Mouse (Mus musculus) c-Kit-positive CD71-positive TER-119-positive erythroid progenitor cells, embryonic 14.5 days (primary cell): ENCODE measurements around the gene Serpinb2.

Experiments used
- DNase-seq: peaks from one replicate; pipeline ENCODE4 v3.0.0-alpha.2; 2013; ENCODE audit warnings: low spot score

Gene Serpinb2

DNA sequence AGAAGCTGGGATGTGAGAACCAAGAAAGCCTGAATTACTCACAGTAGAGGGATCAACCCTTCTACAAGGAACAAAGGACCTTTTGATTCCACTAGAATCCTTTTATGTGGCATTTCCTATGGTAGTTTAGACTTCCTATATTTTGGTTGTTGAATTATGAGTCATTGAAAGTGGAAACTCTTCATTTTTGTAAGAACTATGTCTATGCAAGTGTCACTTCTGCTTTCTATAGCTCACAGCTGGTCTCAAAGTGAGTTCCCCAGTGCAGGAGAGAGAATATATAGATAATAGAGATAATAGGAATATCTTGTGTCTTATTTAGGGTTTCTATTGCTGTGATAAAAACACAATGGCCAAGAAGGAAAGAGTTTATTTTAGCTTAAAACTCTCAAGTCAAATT lies 71.7 kb downstream of the Serpinb2 start:
- no peak for DNase-seq

- no peak for DNase-seq
Measured at GRCm38 (mm10) chr1:107583958-107584376, 72.7 kb downstream of the Serpinb2 start.

DNA sequence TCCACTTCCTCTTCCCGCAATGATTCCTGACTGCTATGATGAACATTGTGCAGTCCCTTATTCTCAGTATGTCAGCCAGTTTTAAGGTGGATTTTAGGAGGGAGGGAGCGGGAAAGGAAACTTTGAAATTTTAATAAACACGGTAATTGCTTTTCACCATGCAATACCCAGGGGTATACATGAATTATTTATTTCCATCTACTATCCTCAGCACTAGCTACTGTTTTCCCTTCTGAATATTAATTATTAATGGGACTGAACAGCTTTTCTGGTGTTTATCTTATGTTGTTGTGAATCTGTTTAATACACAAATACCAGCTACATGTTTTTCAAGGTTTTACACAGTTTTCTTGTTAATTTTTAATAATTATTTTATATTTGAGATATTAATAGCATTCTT lies 73.7 kb downstream of the Serpinb2 start:
- DNase-seq = no peak
